Mouse (Mus musculus) megakaryocyte, embryonic 14.5 days (primary cell): ENCODE measurements around the gene Ly6g5b.

Experiments used
- FLI1 ChIP-seq: IDR thresholded peaks from 2 replicates; pipeline ENCODE4 v1.6.1; 2012; ENCODE audit warnings: low read length, inconsistent platforms, mixed read lengths
- GATA1 ChIP-seq: IDR thresholded peaks from 3 replicates; pipeline ENCODE4 v1.6.1; 2012; ENCODE audit warnings: mixed read lengths, low read length, inconsistent platforms, borderline replicate concordance

GRCm38 (mm10) chr17:35154616-35155015, 39.4 kb upstream of the Ly6g5b start:
- TF ChIP-seq GATA1 = no peak
- TF ChIP-seq FLI1 = no peak
